Mouse (Mus musculus) limb, embryonic 14.5 days (tissue): Measurements from ENCODE around the gene Ftcd. TPM values are rescaled to one million over a fixed set of nuclear protein-coding genes. Genes with fewer than 3 reads are reported as not detected.
A peak's percentile ranks its signal among the peaks of the same experiment; 100 is the strongest.

Source experiments
- ATAC-seq: fragments of 200-750 bp; cut with Nextera tagmentation; 2 replicates; pipeline ENCODE4 v1.8.0; 2017; ENCODE audit warnings: low read depth, moderate number of reproducible peaks, moderate TSS enrichment; ENCODE audit not compliant: low FRiP score
- DNase-seq: peaks from one replicate; pipeline ENCODE4 v3.0.0-alpha.2; 2015; ENCODE audit warnings: low spot score
- H3K27ac ChIP-seq: fragments of 300-500 bp; sonication (generic); replicated peaks from 2 replicates; pipeline ENCODE4 v1.5.1; 2014; ENCODE audit warnings: low read depth, mild to moderate bottlenecking, low read length, moderate library complexity, mixed read lengths
- H3K27me3 ChIP-seq: fragments of 300-500 bp; sonication (generic); 2 replicates; pipeline ENCODE4 v1.6.1; 2014; ENCODE audit warnings: low read length, mixed read lengths; ENCODE audit not compliant: control insufficient read depth, insufficient read depth
- H3K36me3 ChIP-seq: fragments of 300-500 bp; sonication (generic); 2 replicates; pipeline ENCODE4 v1.6.1; 2014; ENCODE audit warnings: mild to moderate bottlenecking, low read length, moderate library complexity, mixed read lengths; ENCODE audit not compliant: control insufficient read depth, insufficient read depth
- H3K4me1 ChIP-seq: fragments of 300-500 bp; sonication (generic); 2 replicates; pipeline ENCODE4 v1.6.1; 2014; ENCODE audit warnings: antibody characterized with exemption, low read length, mixed read lengths; ENCODE audit not compliant: control insufficient read depth, insufficient read depth
- H3K4me2 ChIP-seq: fragments of 300-500 bp; sonication (generic); replicated peaks from 2 replicates; pipeline ENCODE4 v1.6.1; 2014; ENCODE audit warnings: low read depth, mild to moderate bottlenecking, low read length, moderate library complexity; ENCODE audit not compliant: severe bottlenecking
- H3K4me3 ChIP-seq: fragments of 300-500 bp; sonication (generic); replicated peaks from 2 replicates; pipeline ENCODE4 v1.5.1; 2014; ENCODE audit warnings: low read length
- H3K9ac ChIP-seq: fragments of 300-500 bp; sonication (generic); 2 replicates; pipeline ENCODE4 v1.6.1; 2014; ENCODE audit warnings: mild to moderate bottlenecking, low read depth, low read length, moderate library complexity; ENCODE audit not compliant: severe bottlenecking
- H3K9me3 ChIP-seq: fragments of 300-500 bp; sonication (generic); 2 replicates; pipeline ENCODE4 v1.6.1; 2016; ENCODE audit warnings: low read length; ENCODE audit not compliant: control insufficient read depth
- POLR2A ChIP-seq: fragments of 200-500 bp; IDR thresholded peaks from 2 replicates; pipeline ENCODE4 v1.8.0; 2012; ENCODE audit warnings: inconsistent platforms, mild to moderate bottlenecking, moderate library complexity, borderline replicate concordance; ENCODE audit not compliant: insufficient read depth, insufficient read length; ENCODE audit errors: extremely low read depth
- WGBS: fragments of 180-500 bp; shearing (Covaris S2); extraction: QIAGEN DNeasy Blood & Tissue Kit; methylation state at CpG from one replicate; pipeline ENCODE4 v1.1.7; 2014; 5-methylcytosine and 5-hydroxymethylcytosine counted together
- polyA plus RNA-seq, 2 experiments: library from polyadenylated mRNA; depleted of rRNA in 1 of 2; stranded (reverse) in 1 of 2; unstranded in 1 of 2; fragments of >200 nt; fragmentation: Nextera tagmentation in 1 of 2; extraction: Ambion mirVana in 1 of 2; gene quantifications; 2 replicates each; pipeline versions ENCODE4 v1.2.1 to v1.2.3; 2012 to 2014

Ftcd gene
- polyA plus RNA-seq, 2 experiments = 0.06 to 0.08 TPM

DNA sequence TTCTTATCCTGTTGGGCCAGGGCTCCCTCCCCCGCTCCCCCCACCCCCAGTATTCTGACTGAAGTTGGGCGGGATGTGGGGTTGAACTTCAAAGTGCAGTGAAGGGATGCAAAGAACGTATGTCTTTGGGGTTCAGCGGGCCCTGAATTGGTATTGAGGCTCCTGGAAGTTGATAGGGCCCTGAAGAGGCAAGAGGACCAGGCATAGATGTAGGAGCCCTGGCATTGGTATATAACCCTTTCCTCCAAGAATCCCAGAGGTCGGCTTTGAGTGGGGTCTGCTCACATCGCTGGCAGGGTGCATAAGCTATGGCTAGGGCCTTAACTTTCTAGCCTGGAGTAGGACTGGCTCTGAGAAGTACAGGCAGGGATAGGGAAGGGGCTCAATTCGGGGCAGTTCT is 48.3 kb downstream of the Ftcd start:
- Histone ChIP-seq H3K9ac (peak overlapping the region; percentile 67; the same call in 1 of the 2 replicates), H3K4me3 (peak overlapping the region; percentile 46), H3K4me2 (peak overlapping the region; percentile 67), H3K9me3 (no peaks in the 10 kb centered on the region), H3K27ac (peak overlapping the region; percentile 70), H3K36me3 (no peaks in the 10 kb centered on the region), H3K4me1 (peaks cover 20% of the 10 kb centered on the region), H3K27me3 (no peaks in the 10 kb centered on the region)
- DNase-seq = no peak
- TF ChIP-seq POLR2A = no peak
- 21% methylated on average over 7 of the region's 7 CpGs for WGBS
- ATAC-seq = no peak

DNA sequence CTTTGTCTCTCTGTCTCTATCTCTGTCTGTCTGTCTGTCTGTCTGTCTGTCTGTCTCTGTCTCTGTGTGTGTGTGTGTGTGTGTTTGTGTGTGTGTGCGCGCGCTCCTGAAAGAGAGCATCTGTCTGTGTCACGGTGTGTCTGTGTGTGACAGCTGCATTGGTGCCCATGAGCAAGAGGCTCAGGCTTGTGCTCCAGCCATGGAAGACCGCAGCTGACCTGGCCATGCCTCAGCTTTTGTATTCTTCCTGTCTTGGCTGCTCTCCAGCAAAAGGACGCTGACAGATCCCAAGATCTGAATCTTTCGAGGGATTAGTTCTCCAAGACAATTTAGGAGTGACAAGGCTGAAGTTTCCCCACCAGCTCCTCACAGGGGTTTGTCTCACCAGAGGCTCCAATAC is 49.5 kb downstream of the Ftcd start:
- ATAC-seq (no peak), DNase-seq (no peak)
- no peak overlapping the region for H3K9ac ChIP-seq
- no peak overlapping the region for H3K27ac ChIP-seq
- H3K9me3 ChIP-seq = no peaks in the 10 kb centered on the region
- H3K36me3 ChIP-seq = no peaks in the 10 kb centered on the region
- TF ChIP-seq POLR2A = no peak
- no peaks in the 10 kb centered on the region for H3K27me3 ChIP-seq
- H3K4me1 ChIP-seq = peaks cover 20% of the 10 kb centered on the region
- H3K4me2 ChIP-seq = no peak overlapping the region
- 71% methylated on average over 7 of the region's 7 CpGs for WGBS
- no peak overlapping the region for H3K4me3 ChIP-seq

DNA sequence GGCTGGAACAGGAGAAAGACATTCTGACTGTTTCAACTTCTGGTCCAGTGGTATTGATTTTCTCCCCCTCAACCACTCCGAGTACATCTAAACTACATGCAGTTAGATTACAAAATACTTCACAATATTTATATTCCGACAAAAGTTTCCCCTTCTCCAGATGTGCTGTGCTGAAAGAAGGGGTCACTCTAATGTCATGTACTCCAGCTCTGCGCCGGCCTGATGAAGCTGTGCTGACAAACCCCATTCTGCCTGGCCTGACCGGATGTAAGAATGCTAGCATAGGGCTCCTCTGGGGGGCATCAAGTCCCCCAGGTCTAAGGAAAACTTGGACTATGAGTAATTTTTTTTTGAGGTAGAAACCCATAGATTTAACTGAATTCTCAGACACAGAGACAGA is 52.3 kb downstream of the Ftcd start:
- no peaks in the 10 kb centered on the region for H3K9me3 ChIP-seq
- no peak for ATAC-seq
- no peak overlapping the region for H3K4me3 ChIP-seq
- no peak overlapping the region for H3K27ac ChIP-seq
- WGBS = 84% methylated on average over 5 of the region's 5 CpGs
- no peak overlapping the region for H3K9ac ChIP-seq
- no peaks in the 10 kb centered on the region for H3K27me3 ChIP-seq
- H3K36me3 ChIP-seq = no peaks in the 10 kb centered on the region
- no peak for DNase-seq
- H3K4me2 ChIP-seq = no peak overlapping the region
- H3K4me1 ChIP-seq = peaks cover 11% of the 10 kb centered on the region
- no peak for TF ChIP-seq POLR2A

DNA sequence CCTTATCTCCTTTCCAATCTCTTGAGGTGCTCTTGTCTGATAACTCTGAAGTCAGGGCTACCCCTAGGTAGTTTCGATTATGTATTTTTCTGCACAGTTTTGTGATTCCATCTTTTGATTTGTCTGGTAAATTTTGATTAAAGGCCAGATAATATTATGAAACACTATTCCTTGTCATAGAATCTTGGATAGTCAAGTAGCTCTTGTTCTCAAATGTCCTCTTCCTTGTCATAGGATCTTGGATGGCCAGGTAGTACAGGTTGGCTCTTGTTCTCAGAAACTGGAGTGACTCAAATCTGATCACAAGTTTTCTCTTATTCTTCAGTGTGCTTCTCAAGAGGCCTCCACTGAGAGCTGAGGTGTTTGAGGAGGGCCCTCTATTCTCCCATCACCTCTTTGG is 55.2 kb downstream of the Ftcd start:
- no peaks in the 10 kb centered on the region for H3K27me3 ChIP-seq
- no peaks in the 10 kb centered on the region for H3K9me3 ChIP-seq
- H3K4me2 ChIP-seq = no peak overlapping the region
- H3K4me3 ChIP-seq = no peak overlapping the region
- 96% methylated on average over 1 of the region's 1 CpGs for WGBS
- no peak overlapping the region for H3K27ac ChIP-seq
- H3K36me3 ChIP-seq = no peaks in the 10 kb centered on the region
- TF ChIP-seq POLR2A = no peak
- DNase-seq = no peak
- no peak for ATAC-seq
- H3K9ac ChIP-seq = no peak overlapping the region
- H3K4me1 ChIP-seq = peaks cover 29% of the 10 kb centered on the region

DNA sequence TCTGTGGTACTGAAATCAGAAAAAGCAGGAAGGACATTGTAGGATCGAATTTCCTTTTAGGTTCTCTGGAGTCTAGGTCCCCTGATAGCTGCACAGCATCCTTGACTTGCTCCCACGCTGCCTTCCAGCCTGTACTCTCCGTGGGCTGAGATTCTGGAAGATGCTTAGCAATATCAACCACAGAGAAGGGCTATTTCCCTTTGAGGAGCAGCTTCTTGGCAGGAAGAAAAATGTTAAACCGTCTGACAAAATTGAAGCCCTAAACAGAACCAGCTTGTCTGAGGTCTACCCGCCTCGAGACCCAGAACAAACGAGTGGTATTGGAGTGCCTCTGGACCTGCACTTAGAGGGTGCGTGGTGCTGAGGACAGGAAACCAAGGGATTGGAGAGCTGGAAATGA is 57.2 kb downstream of the Ftcd start:
- Histone ChIP-seq H3K36me3 (no peaks in the 10 kb centered on the region), H3K4me3 (no peak overlapping the region), H3K4me1 (peaks cover 40% of the 10 kb centered on the region), H3K9ac (no peak overlapping the region), H3K9me3 (no peaks in the 10 kb centered on the region), H3K27me3 (no peaks in the 10 kb centered on the region), H3K27ac (peak overlapping the region; percentile 65), H3K4me2 (no peak overlapping the region)
- no peak for TF ChIP-seq POLR2A
- ATAC-seq (no peak), DNase-seq (no peak)
- 52% methylated on average over 8 of the region's 8 CpGs for WGBS

DNA sequence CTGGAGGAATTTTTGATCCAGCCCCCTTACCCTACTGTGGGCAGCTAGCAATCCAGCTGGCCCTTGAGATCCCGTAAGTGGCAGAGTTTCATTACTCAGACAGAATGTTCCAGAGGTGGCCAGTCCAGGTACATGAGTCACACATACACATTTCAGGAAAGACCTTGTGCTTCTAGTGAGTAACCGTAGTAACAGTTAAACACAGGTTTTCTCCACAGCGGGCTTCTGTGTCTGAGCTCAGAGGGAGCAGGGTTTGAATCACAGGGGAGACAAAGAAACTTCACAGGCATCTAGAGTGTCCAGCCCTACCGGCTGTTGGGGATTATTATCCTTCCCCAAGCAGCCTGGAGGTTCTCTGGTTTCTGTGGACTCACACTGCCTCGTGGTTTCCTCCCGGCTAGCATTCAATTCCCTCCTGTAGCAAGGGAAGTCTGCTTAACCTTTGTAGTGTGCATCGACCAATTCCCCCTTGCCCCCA is 58.7 kb downstream of the Ftcd start:
- Histone ChIP-seq H3K4me2 (no peak overlapping the region), H3K27ac (peak overlapping the region; percentile 81), H3K9ac (no peak overlapping the region), H3K9me3 (no peaks in the 10 kb centered on the region), H3K4me3 (no peak overlapping the region), H3K4me1 (peaks cover 40% of the 10 kb centered on the region), H3K27me3 (no peaks in the 10 kb centered on the region), H3K36me3 (no peaks in the 10 kb centered on the region)
- peak; percentile 80 for ATAC-seq
- whole genome bisulfite sequencing = 19% methylated on average over 7 of the region's 7 CpGs
- DNase-seq = peak; percentile 60
- TF ChIP-seq POLR2A = no peak
